8 mouse cellular contexts compared by ENCODE assay signal in genomic region chr1:182124924-182125368, GRCm38 (mm10). TPM values are rescaled to one million over a fixed set of nuclear protein-coding genes. Genes with fewer than 3 reads are reported as not detected.
A peak's percentile ranks its signal among the peaks of the same experiment; 100 is the strongest.
DNase-seq lines count a peak whose midpoint lies in the region; ATAC-seq and TF ChIP-seq lines count a peak whose summit lies in the region.

No protein-coding gene starts in this region.

- peak overlapping the region; percentile 83 for H3K27ac ChIP-seq in hindbrain, embryonic 15.5 days (replicated peaks)
- peak overlapping the region; percentile 95 for H3K27ac ChIP-seq in left cerebral cortex, adult 2 months

- peaks cover 29% of the 10 kb centered on the region for H3K4me1 ChIP-seq in hindbrain, embryonic 15.5 days (replicated peaks)

- H3K9ac ChIP-seq in hindbrain, embryonic 15.5 days = peak overlapping the region; percentile 80

- TF ChIP-seq CTCF in left cerebral cortex, adult 2 months (IDR thresholded peaks at IDR 0.05) = no peak

- H3K9me3 ChIP-seq in hindbrain, embryonic 15.5 days = no peaks in the 10 kb centered on the region

- WGBS in hindbrain, embryonic 15.5 days = under 1% methylated on average over 33 of the region's 33 CpGs

- no peaks in the 10 kb centered on the region; the same call in 1 of the 2 replicates for H3K36me3 ChIP-seq in hindbrain, embryonic 15.5 days

- intact Hi-C loops in left cerebral cortex, adult 2 months (cut with DNase I) = loop anchor here (5.0 kb wide), 1 partner anchor 412 kb away; no protein-coding TSS in a partner anchor

- 0 out of 2 replicates have a peak, but pooled peaks cover 3% of the 10 kb centered on the region for H3K27me3 ChIP-seq in hindbrain, embryonic 15.5 days

- peak overlapping the region; percentile 59 for H3K4me2 ChIP-seq in hindbrain, embryonic 15.5 days

- H3K4me3 ChIP-seq in hindbrain, embryonic 15.5 days = peak overlapping the region; percentile 94
- H3K4me3 ChIP-seq in left cerebral cortex, adult 2 months = peak overlapping the region; percentile 96

- DNase-seq in ZHBTc4 (ENCODE audit: low read depth, low spot score) = peak; percentile 94
- DNase-seq in cerebellum, postnatal 25 days = peak; percentile 81 to 87
- DNase-seq in frontal cortex, postnatal 25 days (ENCODE audit: low spot score in 2 of 2) = peak; percentile 50 to 66
- peak; percentile 74 to 80 for DNase-seq in left cerebral cortex, adult 2 months (ENCODE audit: extremely low spot score in 1 of 2, low spot score in 2 of 2)
- peak; percentile 87 for DNase-seq in right cerebral cortex, adult 18-20 months
- DNase-seq in urinary bladder, postnatal 14 days (ENCODE audit: low spot score) = peak; percentile 82

- peak; percentile 91 for ATAC-seq in hindbrain, embryonic 15.5 days (ENCODE audit: low FRiP score, low read depth)
- ATAC-seq in megakaryocyte, adult 5-6 weeks (ENCODE audit: poor library complexity, severe bottlenecking) = peak; percentile 85

RNA-seq across cellular contexts. Expression of gene Srp9, which starts 0.4 kb away (rescaled TPM):
- polyA plus RNA-seq in hindbrain, embryonic 15.5 days (2015; fragmentation: Nextera tagmentation; extraction: Ambion mirVana) = 121 and 127 TPM in 2 replicates
- 10 to 100 TPM; 64.5 to 67.1 TPM for total RNA-seq in left cerebral cortex, adult 2 months (2021)
- total RNA-seq in megakaryocyte, adult 5-6 weeks (2015) = 143 and 149 TPM in 2 replicates
- 97.9 and 104 TPM in 2 replicates for total RNA-seq in megakaryocyte, adult 5-6 weeks (2017)

RNA-seq across cellular contexts. Expression of gene Vmn1r1, which starts 39.3 kb away (rescaled TPM):
- polyA plus RNA-seq in hindbrain, embryonic 15.5 days (2015; fragmentation: Nextera tagmentation; extraction: Ambion mirVana) = not detected in 2 replicates
- total RNA-seq in left cerebral cortex, adult 2 months (2021) = not detected
- not detected in 2 replicates for total RNA-seq in megakaryocyte, adult 5-6 weeks (2015)
- total RNA-seq in megakaryocyte, adult 5-6 weeks (2017) = not detected in 2 replicates

Comparison
In these comparisons a context has a peak if more than half of its experiments do, and no peak if none do; other contexts are left out.
1. Peak in every context shown above with its lines: DNase-seq, ATAC-seq, H3K4me3 ChIP-seq and H3K27ac ChIP-seq.